Mouse (Mus musculus): ENCODE data around the gene Dtd1. TPM values are rescaled to one million over a fixed set of nuclear protein-coding genes. Genes with fewer than 3 reads are reported as not detected.

Dtd1 gene
- polyA plus RNA-seq, 1 experiment from 2014 or later = 31.4 TPM

GRCm38 (mm10) chr2:144637204-144637603, 37.5 kb downstream of the Dtd1 start:
- Histone ChIP-seq H3K36me3 (ENCODE audit: insufficient read depth, low read length) (no peaks in the 10 kb centered on the region), H3K4me3 (ENCODE audit: low read depth, low read length) (no peak overlapping the region), H3K27ac (ENCODE audit: low read length) (no peak overlapping the region), H3K9ac (replicated peaks; ENCODE audit: low read depth) (no peak overlapping the region), H3K4me1 (ENCODE audit: insufficient read depth, low read depth, low read length) (no peaks in the 10 kb centered on the region), H3K27me3 (replicated peaks; ENCODE audit: insufficient read depth, low read length) (no peaks in the 10 kb centered on the region), H3K9me3 (ENCODE audit: low read length) (no peaks in the 10 kb centered on the region), H3K4me2 (replicated peaks; ENCODE audit: low read depth, low read length) (no peak overlapping the region)
- TF ChIP-seq EP300 (IDR thresholded peaks at IDR 0.05) = no peak
- TF ChIP-seq CTCF (IDR thresholded peaks at IDR 0.05) = no peak
- 69% methylated on average over 4 of the region's 4 CpGs for WGBS
- DNase-seq (ENCODE audit: low spot score) (no peak), ATAC-seq (no peak)

- ATAC-seq (no peak), DNase-seq (ENCODE audit: low spot score) (no peak)
- no peak overlapping the region for H3K9ac ChIP-seq (replicated peaks; ENCODE audit: low read depth)
- H3K27me3 ChIP-seq (replicated peaks; ENCODE audit: insufficient read depth, low read length) = no peaks in the 10 kb centered on the region
- no peak overlapping the region for H3K4me2 ChIP-seq (replicated peaks; ENCODE audit: low read depth, low read length)
- no peaks in the 10 kb centered on the region for H3K4me1 ChIP-seq (ENCODE audit: insufficient read depth, low read depth, low read length)
- no peak overlapping the region for H3K4me3 ChIP-seq (ENCODE audit: low read depth, low read length)
- H3K36me3 ChIP-seq (ENCODE audit: insufficient read depth, low read length) = no peaks in the 10 kb centered on the region
- H3K9me3 ChIP-seq (ENCODE audit: low read length) = no peaks in the 10 kb centered on the region
- no peak for TF ChIP-seq CTCF (IDR thresholded peaks at IDR 0.05)
- TF ChIP-seq EP300 (IDR thresholded peaks at IDR 0.05) = no peak
- 86% methylated on average over 11 of the region's 12 CpGs for WGBS
- no peak overlapping the region for H3K27ac ChIP-seq (ENCODE audit: low read length)
These were observed 38.1 kb downstream of the Dtd1 start for GRCm38 (mm10) chr2:144637671-144638395.

GRCm38 (mm10) chr2:144638719-144639118, 39.0 kb downstream of the Dtd1 start:
- Histone ChIP-seq H3K27me3 (replicated peaks; ENCODE audit: insufficient read depth, low read length) (no peaks in the 10 kb centered on the region), H3K27ac (ENCODE audit: low read length) (no peak overlapping the region), H3K4me1 (ENCODE audit: insufficient read depth, low read depth, low read length) (no peaks in the 10 kb centered on the region), H3K4me2 (replicated peaks; ENCODE audit: low read depth, low read length) (no peak overlapping the region), H3K4me3 (ENCODE audit: low read depth, low read length) (no peak overlapping the region), H3K36me3 (ENCODE audit: insufficient read depth, low read length) (no peaks in the 10 kb centered on the region), H3K9ac (replicated peaks; ENCODE audit: low read depth) (no peak overlapping the region), H3K9me3 (ENCODE audit: low read length) (no peaks in the 10 kb centered on the region)
- TF ChIP-seq CTCF (IDR thresholded peaks at IDR 0.05) (peak; percentile 65), EP300 (IDR thresholded peaks at IDR 0.05) (no peak)
- no peak for ATAC-seq
- DNase-seq (ENCODE audit: low spot score) = peak; percentile 13
- WGBS = 47% methylated on average over 4 of the region's 4 CpGs

- Histone ChIP-seq H3K9me3 (ENCODE audit: low read length) (no peaks in the 10 kb centered on the region), H3K36me3 (ENCODE audit: insufficient read depth, low read length) (no peaks in the 10 kb centered on the region), H3K27me3 (replicated peaks; ENCODE audit: insufficient read depth, low read length) (no peaks in the 10 kb centered on the region), H3K4me3 (ENCODE audit: low read depth, low read length) (no peak overlapping the region), H3K4me2 (replicated peaks; ENCODE audit: low read depth, low read length) (no peak overlapping the region), H3K27ac (ENCODE audit: low read length) (no peak overlapping the region), H3K4me1 (ENCODE audit: insufficient read depth, low read depth, low read length) (no peaks in the 10 kb centered on the region), H3K9ac (replicated peaks; ENCODE audit: low read depth) (no peak overlapping the region)
- WGBS = 69% methylated on average over 7 of the region's 7 CpGs
- TF ChIP-seq CTCF (IDR thresholded peaks at IDR 0.05) = no peak
- TF ChIP-seq EP300 (IDR thresholded peaks at IDR 0.05) = no peak
- no peak for DNase-seq (ENCODE audit: low spot score)
- no peak for ATAC-seq
These were observed 40.4 kb downstream of the Dtd1 start for GRCm38 (mm10) chr2:144640101-144640500.

GRCm38 (mm10) chr2:144641991-144642390, 42.3 kb downstream of the Dtd1 start:
- Histone ChIP-seq H3K27me3 (replicated peaks; ENCODE audit: insufficient read depth, low read length) (no peaks in the 10 kb centered on the region), H3K9ac (replicated peaks; ENCODE audit: low read depth) (no peak overlapping the region), H3K36me3 (ENCODE audit: insufficient read depth, low read length) (no peaks in the 10 kb centered on the region), H3K9me3 (ENCODE audit: low read length) (no peaks in the 10 kb centered on the region), H3K4me2 (replicated peaks; ENCODE audit: low read depth, low read length) (no peak overlapping the region), H3K27ac (ENCODE audit: low read length) (no peak overlapping the region), H3K4me3 (ENCODE audit: low read depth, low read length) (no peak overlapping the region), H3K4me1 (ENCODE audit: insufficient read depth, low read depth, low read length) (no peaks in the 10 kb centered on the region)
- ATAC-seq (0 out of 2 replicates have a peak, but pooled peaks have one; percentile 16), DNase-seq (ENCODE audit: low spot score) (peak; percentile 10)
- TF ChIP-seq CTCF (IDR thresholded peaks at IDR 0.05) (no peak), EP300 (IDR thresholded peaks at IDR 0.05) (no peak)
- 77% methylated on average over 4 of the region's 4 CpGs for WGBS

- Histone ChIP-seq H3K4me1 (ENCODE audit: insufficient read depth, low read depth, low read length) (no peaks in the 10 kb centered on the region), H3K36me3 (ENCODE audit: insufficient read depth, low read length) (no peaks in the 10 kb centered on the region), H3K4me2 (replicated peaks; ENCODE audit: low read depth, low read length) (no peak overlapping the region), H3K27ac (ENCODE audit: low read length) (no peak overlapping the region), H3K27me3 (replicated peaks; ENCODE audit: insufficient read depth, low read length) (no peaks in the 10 kb centered on the region), H3K9me3 (ENCODE audit: low read length) (no peaks in the 10 kb centered on the region), H3K9ac (replicated peaks; ENCODE audit: low read depth) (no peak overlapping the region), H3K4me3 (ENCODE audit: low read depth, low read length) (no peak overlapping the region)
- ATAC-seq (no peak), DNase-seq (ENCODE audit: low spot score) (no peak)
- TF ChIP-seq CTCF (IDR thresholded peaks at IDR 0.05) (no peak), EP300 (IDR thresholded peaks at IDR 0.05) (no peak)
- 82% methylated on average over 10 of the region's 10 CpGs for WGBS
These were observed 46.7 kb downstream of the Dtd1 start for GRCm38 (mm10) chr2:144646360-144646759.

All from lung, postnatal 0 days (tissue).